Mouse (Mus musculus) left cerebral cortex, adult 11 months (tissue): ENCODE measurements at regions not wholly inside any gene's neighbourhood (a gene's known extent, or its start where the extent isn't known, plus 50 kb on each side); places are given as distances from the start of the nearest gene placed in this dataset.

ENCODE experiments used
- DNase-seq: peaks from one replicate; pipeline ENCODE4 v3.0.0; 2022; ENCODE audit warnings: low spot score

- no peak for DNase-seq
These were observed 64.5 kb upstream of the Lmo2 start for GRCm38 (mm10) chr2:103893159-103893740.

DNA sequence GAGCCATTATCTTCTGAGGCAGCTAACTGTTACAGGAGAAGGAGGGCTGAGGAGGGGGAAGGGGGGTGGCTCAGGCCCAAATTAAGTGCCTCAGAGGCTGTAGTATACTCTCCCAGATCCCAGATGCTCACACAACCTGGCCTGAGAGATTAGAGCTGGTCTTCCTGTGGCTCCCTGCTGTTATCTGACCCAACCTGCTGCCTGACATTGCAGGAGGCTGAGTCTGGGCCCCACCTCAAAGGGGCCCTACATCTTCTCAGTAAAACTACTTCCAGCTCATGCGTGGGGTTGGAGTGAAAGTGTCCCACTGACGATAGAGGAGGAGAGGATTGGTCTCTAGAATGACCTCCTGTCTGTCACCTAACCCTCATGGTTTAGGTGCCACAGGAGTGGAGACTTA lies 64.0 kb upstream of the Lmo2 start:
- no peak for DNase-seq

- no peak for DNase-seq
These were observed 62.7 kb upstream of the Lmo2 start for GRCm38 (mm10) chr2:103894981-103895676.

- no peak for DNase-seq
These were observed 61.6 kb upstream of the Lmo2 start for GRCm38 (mm10) chr2:103896160-103896559.

- no peak for DNase-seq
These were observed 61.0 kb upstream of the Lmo2 start for GRCm38 (mm10) chr2:103896814-103897213.

GRCm38 (mm10) chr2:103899713-103900112 lies 58.1 kb upstream of the Lmo2 start:
- DNase-seq = no peak

DNA sequence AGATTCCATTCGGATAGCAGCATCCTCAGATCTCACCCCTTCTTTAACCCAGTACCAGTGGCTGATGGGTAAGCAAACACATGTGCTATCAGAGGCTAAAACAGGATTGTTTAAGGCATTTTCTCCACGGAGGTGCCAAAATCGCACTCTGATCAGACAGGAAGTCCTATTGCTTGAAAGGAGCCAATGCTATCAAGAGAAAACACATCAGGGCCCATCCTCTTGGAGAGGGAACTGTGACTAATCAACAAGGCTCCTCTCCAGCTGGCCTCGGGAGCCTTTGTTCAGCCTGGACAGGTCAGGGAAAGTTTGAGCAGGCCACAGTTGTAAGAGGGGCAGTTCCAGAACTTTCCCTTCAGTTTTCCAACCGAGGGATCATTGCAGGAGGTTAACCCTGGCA lies 57.4 kb upstream of the Lmo2 start:
- DNase-seq = no peak

GRCm38 (mm10) chr2:103901457-103901856 lies 56.3 kb upstream of the Lmo2 start:
- no peak for DNase-seq

DNA sequence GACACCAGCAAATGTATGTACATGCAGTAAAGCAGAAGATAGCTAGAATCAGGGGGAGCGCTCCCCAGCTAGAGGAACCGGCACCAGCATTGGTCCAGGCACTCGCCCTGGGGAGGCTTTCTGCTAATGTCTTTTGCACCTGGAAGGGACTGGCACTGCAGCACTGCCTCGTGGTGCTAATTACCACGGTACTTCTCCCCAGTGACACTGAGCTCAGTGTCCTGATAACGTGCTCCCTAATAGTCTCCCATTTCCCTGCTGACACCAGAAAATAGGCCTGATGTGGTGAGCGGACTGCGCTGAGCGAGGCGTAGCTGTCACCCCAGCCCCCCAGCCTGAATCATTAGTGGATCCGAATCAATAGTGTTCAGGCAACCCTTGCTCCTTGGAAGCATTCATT lies 55.0 kb upstream of the Lmo2 start:
- DNase-seq = no peak

DNA sequence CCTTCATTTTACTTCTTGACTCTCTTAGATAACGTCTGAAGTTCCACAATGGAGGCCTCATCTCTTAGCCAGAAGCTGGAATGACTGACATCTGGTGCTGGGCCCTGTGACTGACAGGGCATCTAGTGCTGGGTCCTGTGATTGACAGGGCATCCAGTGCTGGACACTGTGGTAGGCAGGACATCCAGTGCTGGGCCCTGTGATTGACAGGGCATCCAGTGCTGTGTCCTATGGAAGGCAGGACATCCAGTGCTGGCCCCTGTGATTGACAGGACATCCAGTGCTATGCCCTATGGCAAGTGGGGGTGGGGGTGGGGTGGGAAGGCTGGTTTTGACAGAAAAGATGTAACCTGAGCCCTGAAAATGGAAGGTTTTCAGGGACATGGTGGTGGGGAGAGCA lies 52.1 kb upstream of the Lmo2 start:
- no peak for DNase-seq

DNA sequence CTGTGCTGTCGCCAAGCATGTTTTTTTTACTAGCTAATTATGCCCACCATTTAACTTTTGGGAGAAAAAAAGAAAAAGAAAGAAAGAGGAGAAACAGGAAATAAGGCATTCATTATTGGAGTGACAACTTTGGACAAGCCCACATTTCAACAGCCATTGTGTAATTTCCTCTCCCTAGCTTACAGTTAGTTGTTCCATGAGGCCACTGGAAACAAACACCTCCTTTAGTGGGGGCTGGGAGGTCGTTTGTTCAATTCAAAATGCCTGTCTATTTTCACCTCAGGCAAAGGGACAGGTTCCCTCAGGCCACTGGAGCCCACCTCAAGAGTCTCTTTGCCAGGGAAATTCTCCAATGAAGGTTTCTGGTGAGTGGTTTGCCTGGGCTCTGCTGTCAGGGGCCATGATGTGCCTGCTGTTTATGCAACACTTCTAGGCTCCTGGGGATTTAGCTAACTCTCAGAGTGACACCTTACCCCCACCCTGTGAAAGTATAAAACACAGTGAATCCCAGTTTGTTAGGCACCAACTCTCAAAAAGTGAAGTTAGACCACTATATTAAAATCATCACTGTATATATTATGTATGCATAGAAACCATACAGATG lies 51.1 kb upstream of the Lmo2 start:
- DNase-seq = no peak
